Mouse (Mus musculus): ENCODE results near the gene Depp1. TPM values are rescaled to one million over a fixed set of nuclear protein-coding genes. Genes with fewer than 3 reads are reported as not detected.

Depp1 gene
- polyA plus RNA-seq, 2 experiments, result 3.3 to 6.3 TPM

DNA sequence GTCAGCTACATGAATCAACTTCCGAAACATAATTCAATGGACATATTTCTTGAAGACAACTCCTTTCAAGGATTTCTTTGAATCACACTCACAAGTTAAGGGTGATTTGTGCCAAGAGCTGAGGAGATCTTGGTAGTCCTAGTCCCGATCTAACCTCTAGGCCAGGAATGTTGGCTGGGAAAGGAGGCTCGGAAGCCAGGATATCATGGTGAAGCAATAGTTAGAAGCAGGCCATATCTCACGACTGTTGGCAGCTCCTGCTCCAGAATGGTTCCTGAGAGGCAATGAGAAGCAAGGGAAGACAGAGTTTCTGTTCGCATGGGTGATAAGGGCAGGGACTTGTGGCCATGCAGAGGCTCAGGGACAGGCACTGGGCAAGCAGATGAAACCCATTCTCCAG lies 12.9 kb upstream of the Depp1 start:
- H3K4me1 ChIP-seq (replicated peaks; ENCODE audit: control insufficient read depth in 2 of 2, insufficient read depth in 2 of 2, low read length in 1 of 2), result peaks cover 0 to 23% of the 10 kb centered on the region in 2 experiments; a peak in 2 of 4 replicates
- H3K4me3 ChIP-seq (ENCODE audit: insufficient read depth in 1 of 2, low read depth in 2 of 2, low read length in 2 of 2), result no peak overlapping the region
- no peak for TF ChIP-seq CTCF (IDR thresholded peaks at IDR 0.05; ENCODE audit: low read depth)
- TF ChIP-seq EP300 (IDR thresholded peaks at IDR 0.05; ENCODE audit: low read depth), result no peak
- H3K27me3 ChIP-seq (ENCODE audit: control insufficient read depth, insufficient read depth, low read length), result no peaks in the 10 kb centered on the region
- DNase-seq (ENCODE audit: low read depth in 3 of 3, low spot score in 3 of 3), result no peak
- no peaks in the 10 kb centered on the region for H3K9me3 ChIP-seq (ENCODE audit: control insufficient read depth, low read length)
- no peaks in the 10 kb centered on the region for H3K36me3 ChIP-seq (replicated peaks; ENCODE audit: control insufficient read depth, insufficient read depth, low read depth)
- H3K27ac ChIP-seq, result no peak overlapping the region
- no peak overlapping the region for H3K9ac ChIP-seq (replicated peaks)
- 56% methylated on average over 5 of the region's 5 CpGs for WGBS (ENCODE audit: insufficient replicate concordance)
- H3K4me2 ChIP-seq (ENCODE audit: low read depth), result no peak overlapping the region
- no peak for ATAC-seq (ENCODE audit: insufficient read depth)

DNA sequence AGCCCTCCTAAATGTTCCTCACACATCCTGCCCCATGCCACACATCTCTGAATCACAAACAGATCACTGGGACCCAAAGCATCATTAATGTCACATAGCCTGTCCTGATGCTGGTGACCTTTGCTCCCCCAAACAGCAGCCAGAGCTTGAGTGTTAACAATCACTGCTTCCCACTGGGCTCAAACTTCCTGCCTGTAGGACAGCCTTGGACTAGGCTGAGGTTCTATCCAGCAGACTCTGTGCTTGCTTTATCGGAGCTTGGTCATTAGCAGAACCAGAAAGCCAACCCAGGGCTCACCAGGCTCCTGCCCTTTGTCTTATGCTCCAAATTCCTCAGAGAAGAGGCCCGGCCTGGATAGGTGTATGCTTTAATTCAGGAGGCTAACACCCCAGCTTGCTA lies 11.5 kb upstream of the Depp1 start:
- 58% methylated on average over 2 of the region's 2 CpGs for WGBS (ENCODE audit: insufficient replicate concordance)
- TF ChIP-seq EP300 (IDR thresholded peaks at IDR 0.05; ENCODE audit: low read depth), result no peak
- no peak for TF ChIP-seq CTCF (IDR thresholded peaks at IDR 0.05; ENCODE audit: low read depth)
- no peaks in the 10 kb centered on the region for H3K9me3 ChIP-seq (ENCODE audit: control insufficient read depth, low read length)
- no peak overlapping the region for H3K4me2 ChIP-seq (ENCODE audit: low read depth)
- H3K9ac ChIP-seq (replicated peaks), result no peak overlapping the region
- no peaks in the 10 kb centered on the region for H3K36me3 ChIP-seq (replicated peaks; ENCODE audit: control insufficient read depth, insufficient read depth, low read depth)
- H3K27me3 ChIP-seq (ENCODE audit: control insufficient read depth, insufficient read depth, low read length), result no peaks in the 10 kb centered on the region
- H3K27ac ChIP-seq, result no peak overlapping the region
- peaks cover 0 to 23% of the 10 kb centered on the region in 2 experiments; a peak in 2 of 4 replicates for H3K4me1 ChIP-seq (replicated peaks; ENCODE audit: control insufficient read depth in 2 of 2, insufficient read depth in 2 of 2, low read length in 1 of 2)
- ATAC-seq (ENCODE audit: insufficient read depth), result no peak
- no peak overlapping the region for H3K4me3 ChIP-seq (ENCODE audit: insufficient read depth in 1 of 2, low read depth in 2 of 2, low read length in 2 of 2)
- DNase-seq (ENCODE audit: low read depth in 3 of 3, low spot score in 3 of 3), result no peak

DNA sequence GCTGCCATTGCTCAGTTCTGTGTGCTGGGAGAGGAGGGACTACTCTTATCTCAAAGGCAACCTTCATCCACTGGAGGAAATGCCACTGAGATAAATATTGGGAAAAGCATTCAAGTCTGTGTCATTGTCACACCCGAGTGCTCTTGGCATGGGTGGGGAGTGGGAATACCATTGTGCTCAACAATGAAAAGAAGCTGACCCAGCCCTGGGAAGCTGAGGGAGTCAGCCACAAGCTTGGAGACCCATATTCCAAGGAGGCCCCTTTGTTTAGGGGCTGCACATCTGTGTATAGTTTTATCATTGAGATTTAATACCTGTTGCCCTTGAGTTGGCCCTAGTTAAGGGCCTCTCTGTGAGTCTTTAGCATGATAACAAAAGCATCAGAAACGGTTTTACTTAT lies 10.7 kb upstream of the Depp1 start:
- no peak for DNase-seq (ENCODE audit: low read depth in 3 of 3, low spot score in 3 of 3)
- Histone ChIP-seq H3K4me2 (ENCODE audit: low read depth) (no peak overlapping the region), H3K27ac (no peak overlapping the region), H3K27me3 (ENCODE audit: control insufficient read depth, insufficient read depth, low read length) (no peaks in the 10 kb centered on the region), H3K4me3 (ENCODE audit: insufficient read depth in 1 of 2, low read depth in 2 of 2, low read length in 2 of 2) (no peak overlapping the region), H3K9me3 (ENCODE audit: control insufficient read depth, low read length) (no peaks in the 10 kb centered on the region), H3K36me3 (replicated peaks; ENCODE audit: control insufficient read depth, insufficient read depth, low read depth) (no peaks in the 10 kb centered on the region), H3K9ac (replicated peaks) (no peak overlapping the region), H3K4me1 (replicated peaks; ENCODE audit: control insufficient read depth in 2 of 2, insufficient read depth in 2 of 2, low read length in 1 of 2) (peaks cover 0 to 23% of the 10 kb centered on the region in 2 experiments; a peak in 2 of 4 replicates)
- TF ChIP-seq EP300 (IDR thresholded peaks at IDR 0.05; ENCODE audit: low read depth) (no peak), CTCF (IDR thresholded peaks at IDR 0.05; ENCODE audit: low read depth) (no peak)
- no peak for ATAC-seq (ENCODE audit: insufficient read depth)
- WGBS (ENCODE audit: insufficient replicate concordance), result 16% methylated on average over 2 of the region's 2 CpGs

DNA sequence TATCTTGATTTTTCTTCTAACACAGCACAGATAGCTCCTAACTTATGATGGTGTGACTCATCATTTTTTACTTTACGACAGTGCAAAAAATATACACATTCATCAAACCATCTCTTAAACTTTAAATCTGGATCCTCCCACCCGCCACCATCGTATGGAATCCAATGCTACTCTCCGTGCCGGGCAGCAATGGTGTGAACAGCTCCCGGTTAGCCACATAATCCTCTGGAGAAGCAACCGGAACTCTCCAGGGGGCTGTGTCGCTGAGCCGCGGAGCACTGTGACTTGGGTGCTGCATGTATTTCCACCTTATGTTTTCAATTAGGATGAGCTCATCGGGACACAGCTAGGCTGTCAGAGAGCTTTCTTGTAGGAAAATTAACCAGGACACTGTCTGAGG lies 7.5 kb upstream of the Depp1 start:
- peaks cover 0 to 9% of the 10 kb centered on the region in 2 experiments; a peak in 2 of 4 replicates for H3K4me1 ChIP-seq (replicated peaks; ENCODE audit: control insufficient read depth in 2 of 2, insufficient read depth in 2 of 2, low read length in 1 of 2)
- DNase-seq (ENCODE audit: low read depth in 3 of 3, low spot score in 3 of 3), result no peak
- H3K9ac ChIP-seq (replicated peaks), result no peak overlapping the region
- no peak for ATAC-seq (ENCODE audit: insufficient read depth)
- 73% methylated on average over 11 of the region's 11 CpGs for WGBS (ENCODE audit: insufficient replicate concordance)
- no peak overlapping the region for H3K27ac ChIP-seq
- no peaks in the 10 kb centered on the region for H3K36me3 ChIP-seq (replicated peaks; ENCODE audit: control insufficient read depth, insufficient read depth, low read depth)
- TF ChIP-seq CTCF (IDR thresholded peaks at IDR 0.05; ENCODE audit: low read depth) (no peak), EP300 (IDR thresholded peaks at IDR 0.05; ENCODE audit: low read depth) (no peak)
- no peaks in the 10 kb centered on the region for H3K27me3 ChIP-seq (ENCODE audit: control insufficient read depth, insufficient read depth, low read length)
- no peak overlapping the region for H3K4me2 ChIP-seq (ENCODE audit: low read depth)
- no peak overlapping the region for H3K4me3 ChIP-seq (ENCODE audit: insufficient read depth in 1 of 2, low read depth in 2 of 2, low read length in 2 of 2)
- H3K9me3 ChIP-seq (ENCODE audit: control insufficient read depth, low read length), result no peaks in the 10 kb centered on the region

DNA sequence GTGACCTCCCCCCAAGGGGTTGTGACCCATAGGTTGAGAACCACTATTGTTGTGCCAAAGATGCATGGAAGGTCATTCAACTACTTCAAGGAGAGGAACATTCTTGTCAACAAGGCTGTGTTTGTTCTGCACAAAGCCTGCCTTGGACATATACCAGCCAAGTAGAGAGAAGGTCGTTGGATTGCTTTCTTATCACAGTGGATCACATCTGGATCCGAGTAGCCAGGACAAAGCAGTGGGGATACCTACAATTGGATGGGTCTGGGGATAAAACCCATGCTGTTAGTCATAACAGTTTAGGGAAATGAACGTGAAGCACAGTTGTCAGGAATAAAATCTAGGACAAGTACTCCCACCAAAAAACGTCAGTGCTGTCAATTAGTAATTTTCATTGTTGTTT lies 6.5 kb upstream of the Depp1 start:
- TF ChIP-seq CTCF (IDR thresholded peaks at IDR 0.05; ENCODE audit: low read depth) (no peak), EP300 (IDR thresholded peaks at IDR 0.05; ENCODE audit: low read depth) (no peak)
- no peak for DNase-seq (ENCODE audit: low read depth in 3 of 3, low spot score in 3 of 3)
- no peak for ATAC-seq (ENCODE audit: insufficient read depth)
- 42% methylated on average over 4 of the region's 4 CpGs for WGBS (ENCODE audit: insufficient replicate concordance)
- Histone ChIP-seq H3K9me3 (ENCODE audit: control insufficient read depth, low read length) (no peaks in the 10 kb centered on the region), H3K9ac (replicated peaks) (no peak overlapping the region), H3K4me1 (replicated peaks; ENCODE audit: control insufficient read depth in 2 of 2, insufficient read depth in 2 of 2, low read length in 1 of 2) (peaks cover 0 to 7% of the 10 kb centered on the region in 2 experiments; a peak in 2 of 4 replicates), H3K27ac (no peak overlapping the region), H3K4me2 (ENCODE audit: low read depth) (no peak overlapping the region), H3K36me3 (replicated peaks; ENCODE audit: control insufficient read depth, insufficient read depth, low read depth) (no peaks in the 10 kb centered on the region), H3K4me3 (ENCODE audit: insufficient read depth in 1 of 2, low read depth in 2 of 2, low read length in 2 of 2) (no peak overlapping the region), H3K27me3 (ENCODE audit: control insufficient read depth, insufficient read depth, low read length) (no peaks in the 10 kb centered on the region)

All from liver, embryonic 14.5 days (tissue).